Mouse (Mus musculus): ENCODE measurements around the gene Vim. TPM values are rescaled to one million over a fixed set of nuclear protein-coding genes. Genes with fewer than 3 reads are reported as not detected.
"Not testable (repeated sequence)": the region's sequence is repeated elsewhere in the genome, so short reads cannot be mapped to it uniquely, and the experiment has no call there.

The Vim gene
- polyA plus RNA-seq, 1 experiment from 2014 or later = 912 TPM

- no peak overlapping the region for H3K9ac ChIP-seq
- H3K27ac ChIP-seq (ENCODE audit: poor library complexity, severe bottlenecking) = no peak overlapping the region
- no peak for ATAC-seq (ENCODE audit: insufficient number of reproducible peaks, low FRiP score)
- H3K4me3 ChIP-seq = no peak overlapping the region
- no peaks in the 10 kb centered on the region for H3K9me3 ChIP-seq (replicated peaks)
- peaks cover 6% of the 10 kb centered on the region for H3K4me1 ChIP-seq (replicated peaks)
- no peak overlapping the region for H3K4me2 ChIP-seq
- no peaks in the 10 kb centered on the region for H3K27me3 ChIP-seq (replicated peaks)
- H3K36me3 ChIP-seq = peaks cover 53% of the 10 kb centered on the region
- WGBS = 79% methylated on average over 3 of the region's 3 CpGs
These were observed 8.5 kb downstream of the Vim start for GRCm38 (mm10) chr2:13582184-13582583.

GRCm38 (mm10) chr2:13583746-13584145, 10.0 kb downstream of the Vim start:
- peaks cover 41% of the 10 kb centered on the region for H3K36me3 ChIP-seq
- not testable (repeated sequence) for H3K9me3 ChIP-seq (replicated peaks); ATAC-seq (ENCODE audit: insufficient number of reproducible peaks, low FRiP score); H3K4me2 ChIP-seq; H3K4me1 ChIP-seq (replicated peaks); H3K9ac ChIP-seq; H3K27me3 ChIP-seq (replicated peaks); H3K27ac ChIP-seq (ENCODE audit: poor library complexity, severe bottlenecking); H3K4me3 ChIP-seq

GRCm38 (mm10) chr2:13593328-13593727, 19.6 kb downstream of the Vim start:
- no peak overlapping the region for H3K4me2 ChIP-seq
- no peaks in the 10 kb centered on the region for H3K9me3 ChIP-seq (replicated peaks)
- no peak for ATAC-seq (ENCODE audit: insufficient number of reproducible peaks, low FRiP score)
- no peaks in the 10 kb centered on the region for H3K4me1 ChIP-seq (replicated peaks)
- no peaks in the 10 kb centered on the region for H3K27me3 ChIP-seq (replicated peaks)
- WGBS = 71% methylated on average over 4 of the region's 4 CpGs
- no peak overlapping the region for H3K27ac ChIP-seq (ENCODE audit: poor library complexity, severe bottlenecking)
- no peaks in the 10 kb centered on the region for H3K36me3 ChIP-seq
- H3K9ac ChIP-seq = no peak overlapping the region
- H3K4me3 ChIP-seq = no peak overlapping the region

GRCm38 (mm10) chr2:13596965-13597656, 23.4 kb downstream of the Vim start:
- Histone ChIP-seq H3K9ac (no peak overlapping the region), H3K4me2 (no peak overlapping the region), H3K36me3 (no peaks in the 10 kb centered on the region), H3K4me1 (replicated peaks) (no peaks in the 10 kb centered on the region), H3K4me3 (no peak overlapping the region), H3K27ac (ENCODE audit: poor library complexity, severe bottlenecking) (no peak overlapping the region), H3K9me3 (replicated peaks) (no peaks in the 10 kb centered on the region), H3K27me3 (replicated peaks) (no peaks in the 10 kb centered on the region)
- ATAC-seq (ENCODE audit: insufficient number of reproducible peaks, low FRiP score) = no peak
- WGBS = 87% methylated on average over 1 of the region's 1 CpGs

GRCm38 (mm10) chr2:13598166-13598565, 24.4 kb downstream of the Vim start:
- no peak overlapping the region for H3K9ac ChIP-seq
- H3K4me3 ChIP-seq = no peak overlapping the region
- no peak overlapping the region for H3K27ac ChIP-seq (ENCODE audit: poor library complexity, severe bottlenecking)
- H3K36me3 ChIP-seq = no peaks in the 10 kb centered on the region
- H3K9me3 ChIP-seq (replicated peaks) = no peaks in the 10 kb centered on the region
- no peak for ATAC-seq (ENCODE audit: insufficient number of reproducible peaks, low FRiP score)
- no peak overlapping the region for H3K4me2 ChIP-seq
- H3K4me1 ChIP-seq (replicated peaks) = no peaks in the 10 kb centered on the region
- H3K27me3 ChIP-seq (replicated peaks) = no peaks in the 10 kb centered on the region
- 52% methylated on average over 5 of the region's 5 CpGs for WGBS

GRCm38 (mm10) chr2:13603093-13603492, 29.4 kb downstream of the Vim start:
- Histone ChIP-seq H3K27ac (ENCODE audit: poor library complexity, severe bottlenecking) (no peak overlapping the region), H3K4me3 (no peak overlapping the region), H3K4me2 (no peak overlapping the region), H3K9ac (no peak overlapping the region), H3K36me3 (no peaks in the 10 kb centered on the region), H3K27me3 (replicated peaks) (no peaks in the 10 kb centered on the region), H3K9me3 (replicated peaks) (no peaks in the 10 kb centered on the region), H3K4me1 (replicated peaks) (no peaks in the 10 kb centered on the region)
- ATAC-seq (ENCODE audit: insufficient number of reproducible peaks, low FRiP score) = no peak

GRCm38 (mm10) chr2:13603636-13604035, 29.9 kb downstream of the Vim start:
- not testable (repeated sequence) for ATAC-seq (ENCODE audit: insufficient number of reproducible peaks, low FRiP score); H3K4me2 ChIP-seq; H3K9ac ChIP-seq; H3K4me1 ChIP-seq (replicated peaks); H3K36me3 ChIP-seq; H3K27ac ChIP-seq (ENCODE audit: poor library complexity, severe bottlenecking); H3K4me3 ChIP-seq; H3K27me3 ChIP-seq (replicated peaks); H3K9me3 ChIP-seq (replicated peaks)
- WGBS = 40% methylated on average over 5 of the region's 5 CpGs

GRCm38 (mm10) chr2:13630136-13630832, 56.6 kb downstream of the Vim start:
- Histone ChIP-seq H3K27ac (ENCODE audit: poor library complexity, severe bottlenecking) (no peak overlapping the region), H3K9me3 (replicated peaks) (no peaks in the 10 kb centered on the region), H3K9ac (no peak overlapping the region), H3K4me2 (no peak overlapping the region), H3K36me3 (no peaks in the 10 kb centered on the region), H3K4me3 (no peak overlapping the region), H3K27me3 (replicated peaks) (no peaks in the 10 kb centered on the region), H3K4me1 (replicated peaks) (no peaks in the 10 kb centered on the region)
- 76% methylated on average over 7 of the region's 7 CpGs for WGBS
- no peak for ATAC-seq (ENCODE audit: insufficient number of reproducible peaks, low FRiP score)

Other genes starting within 250 kb of the Vim start
- gene Cubn, start 82.1 kb upstream of the Vim start, polyA plus RNA-seq (2016; fragmentation: Nextera tagmentation; extraction: Ambion mirVana) = 0.57 and 0.59 TPM in 2 replicates
- 7.4 and 8.2 TPM in 2 replicates for gene Trdmt1, start 29.3 kb upstream of the Vim start, polyA plus RNA-seq (2016; fragmentation: Nextera tagmentation; extraction: Ambion mirVana)
- 0.08 and 0.30 TPM in 2 replicates for gene St8sia6, start 220.1 kb downstream of the Vim start, polyA plus RNA-seq (2016; fragmentation: Nextera tagmentation; extraction: Ambion mirVana)